Mouse (Mus musculus): ENCODE measurements around the gene Wsb2. TPM values are rescaled to one million over a fixed set of nuclear protein-coding genes. Genes with fewer than 3 reads are reported as not detected.

The Wsb2 gene
- total RNA-seq, 2 experiments from 2014 or later = 8.6 to 27.1 TPM

GRCm38 (mm10) chr5:117356365-117357128, 557 bp upstream of the Wsb2 start:
- no peak for ATAC-seq (replicated peaks; ENCODE audit: poor library complexity)

DNA sequence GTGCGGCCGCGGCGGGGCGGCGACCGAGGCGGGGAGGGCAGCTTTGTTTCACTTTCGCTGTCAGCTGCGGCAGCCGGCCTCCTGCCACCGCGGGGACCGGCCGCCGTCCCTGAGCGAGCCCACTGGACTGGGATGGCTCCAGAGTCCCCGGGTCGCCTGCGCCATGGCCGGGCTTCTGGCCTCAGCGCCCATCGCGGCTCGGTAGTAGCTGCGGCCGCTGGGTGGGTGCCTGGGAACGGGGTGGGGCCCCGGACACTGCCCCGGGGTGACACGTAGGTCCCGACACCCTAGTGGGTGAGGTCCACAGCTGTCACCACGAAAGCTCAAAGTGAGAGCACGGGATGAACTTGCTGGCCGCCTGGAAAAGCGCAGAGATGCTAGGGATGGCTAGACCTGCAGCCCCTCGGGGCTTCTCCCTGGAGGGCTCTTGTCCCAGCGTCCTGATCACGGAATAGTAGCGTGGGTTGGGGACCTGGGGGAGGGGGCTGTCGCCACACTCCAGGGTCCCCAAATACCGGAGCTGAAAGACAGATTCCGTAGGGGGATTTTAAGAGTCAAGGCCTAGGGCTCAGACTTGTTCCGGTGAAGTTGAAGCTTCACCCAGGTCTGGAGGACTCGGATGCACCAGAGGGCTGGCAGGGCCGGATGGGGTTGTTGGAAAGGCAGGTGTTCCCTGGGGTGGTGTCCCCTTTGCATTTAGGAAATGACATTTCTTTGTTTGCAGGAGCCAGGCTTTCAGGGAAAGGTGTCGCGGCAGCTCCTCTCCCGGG, 559 bp downstream of the Wsb2 start:
- peak; percentile 3; the same call in 1 of the 2 replicates for ATAC-seq (replicated peaks; ENCODE audit: poor library complexity)

- no peak for ATAC-seq (replicated peaks; ENCODE audit: poor library complexity)
Observed at GRCm38 (mm10) chr5:117358248-117358630, 1.1 kb downstream of the Wsb2 start.

DNA sequence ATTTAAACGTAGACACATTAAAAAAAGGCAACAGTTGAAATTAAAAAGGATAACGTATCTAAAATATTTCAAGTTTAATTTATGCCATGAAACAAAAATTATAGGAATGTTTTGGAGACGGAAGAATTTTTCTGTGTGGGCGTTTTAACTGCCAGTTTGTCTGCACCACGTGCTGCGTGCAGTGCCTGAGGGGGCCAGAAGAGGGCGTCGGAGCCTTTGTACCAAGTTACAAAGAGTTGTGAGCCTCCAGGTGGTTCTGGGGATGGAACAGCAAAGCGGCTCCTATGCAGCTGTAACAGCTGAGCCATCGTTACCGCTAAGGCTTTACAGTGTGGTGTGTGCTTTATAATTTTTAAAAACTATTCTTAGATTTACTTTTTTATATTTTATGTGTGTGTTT, 1.6 kb downstream of the Wsb2 start:
- peak; percentile 48 for ATAC-seq (replicated peaks; ENCODE audit: poor library complexity)

GRCm38 (mm10) chr5:117359497-117360227, 2.6 kb downstream of the Wsb2 start:
- ATAC-seq (replicated peaks; ENCODE audit: poor library complexity) = 0 out of 2 replicates have a peak, but pooled peaks have one; percentile 12

DNA sequence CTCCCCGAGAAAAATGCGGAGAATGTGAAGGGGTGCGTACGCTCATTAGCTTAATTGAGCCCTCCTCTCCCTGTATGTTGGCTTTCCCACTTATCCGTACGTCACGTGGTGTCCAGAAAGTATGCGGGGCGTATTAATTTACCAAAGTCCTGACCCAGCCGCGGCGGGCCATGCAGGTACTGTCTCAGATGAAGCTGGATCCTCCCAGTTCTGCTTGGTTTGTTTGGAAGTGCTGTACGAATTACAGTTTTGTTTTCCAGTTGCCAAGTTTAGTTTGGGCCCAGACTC, 3.1 kb downstream of the Wsb2 start:
- no peak for ATAC-seq (replicated peaks; ENCODE audit: poor library complexity)

DNA sequence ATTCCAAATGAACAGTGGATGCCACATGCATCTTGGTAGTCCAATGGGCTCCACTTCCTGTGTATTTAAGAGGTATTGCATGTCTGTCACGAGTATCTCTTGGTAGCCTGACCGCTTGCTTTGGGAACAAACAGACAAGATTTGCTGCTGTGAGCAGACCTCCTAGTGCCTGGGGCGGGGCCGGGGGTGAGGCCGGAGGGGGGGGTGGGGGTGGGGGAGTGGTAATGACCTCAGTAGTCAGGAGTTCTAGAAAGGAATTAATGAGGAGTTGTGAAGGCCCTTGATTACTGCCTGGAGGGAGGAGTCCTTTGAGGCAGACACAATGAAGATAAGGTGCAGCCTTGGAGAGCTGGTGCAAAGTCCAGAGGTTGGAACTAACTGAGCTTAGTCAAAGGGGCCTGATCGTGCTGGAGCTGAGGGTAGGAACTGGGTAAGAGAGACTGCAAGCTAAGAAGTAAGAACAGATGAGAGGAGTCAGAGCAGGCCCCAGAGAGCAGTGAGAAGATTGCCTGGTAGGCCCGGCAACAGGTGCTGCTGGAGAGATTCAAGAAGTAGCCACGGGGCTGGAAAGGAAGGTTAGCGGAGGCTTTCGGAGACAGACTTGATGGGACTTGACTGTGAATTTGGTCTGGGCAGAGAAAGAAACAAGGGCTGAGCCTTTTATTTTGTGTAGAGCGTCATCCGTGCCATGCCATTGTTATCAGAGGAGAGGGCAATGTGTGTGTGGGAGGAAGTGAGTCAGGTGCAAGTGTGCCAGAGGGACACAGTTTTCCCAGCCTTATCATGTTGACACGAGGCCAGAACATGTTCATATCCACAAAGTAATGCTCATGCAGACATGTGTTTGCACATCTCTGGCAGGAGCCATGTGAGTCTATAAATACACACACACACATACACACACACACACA, 3.8 kb downstream of the Wsb2 start:
- ATAC-seq (replicated peaks; ENCODE audit: poor library complexity) = peak; percentile 27

- no peak for ATAC-seq (replicated peaks; ENCODE audit: poor library complexity)
Observed at GRCm38 (mm10) chr5:117361590-117361989, 4.5 kb downstream of the Wsb2 start.

DNA sequence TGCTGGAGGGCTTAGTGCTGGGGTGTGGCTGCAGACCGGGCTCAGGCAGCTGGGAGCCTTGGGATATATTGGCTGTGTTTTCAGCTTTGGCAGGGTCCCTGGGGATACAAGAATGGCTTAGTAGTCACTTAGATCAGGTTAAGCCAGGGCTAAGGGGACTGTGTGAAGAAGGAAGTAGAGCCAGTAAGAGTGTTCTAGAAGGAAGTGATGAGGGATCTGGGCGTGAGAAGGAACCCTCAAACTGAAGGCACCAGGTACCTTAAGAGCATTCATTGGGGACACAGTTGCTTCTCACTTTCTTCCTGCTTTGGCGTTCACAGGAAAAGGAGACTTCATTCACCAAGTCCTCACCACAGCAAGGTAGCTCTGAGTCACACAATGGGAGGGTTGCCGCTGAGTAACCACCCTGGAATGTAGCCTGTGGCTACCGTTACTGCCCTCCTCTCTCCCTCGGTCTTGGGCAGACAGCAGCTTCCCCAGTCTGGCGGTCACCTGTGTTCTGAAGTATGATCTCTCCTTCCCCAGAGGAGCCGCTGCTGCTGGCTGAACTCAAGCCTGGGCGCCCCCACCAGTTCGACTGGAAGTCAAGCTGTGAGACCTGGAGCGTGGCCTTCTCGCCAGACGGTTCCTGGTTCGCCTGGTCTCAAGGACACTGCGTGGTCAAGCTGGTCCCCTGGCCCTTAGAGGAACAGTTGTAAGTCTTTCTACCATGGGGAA, 6.1 kb downstream of the Wsb2 start:
- peak; percentile 33; the same call in 1 of the 2 replicates for ATAC-seq (replicated peaks; ENCODE audit: poor library complexity)

DNA sequence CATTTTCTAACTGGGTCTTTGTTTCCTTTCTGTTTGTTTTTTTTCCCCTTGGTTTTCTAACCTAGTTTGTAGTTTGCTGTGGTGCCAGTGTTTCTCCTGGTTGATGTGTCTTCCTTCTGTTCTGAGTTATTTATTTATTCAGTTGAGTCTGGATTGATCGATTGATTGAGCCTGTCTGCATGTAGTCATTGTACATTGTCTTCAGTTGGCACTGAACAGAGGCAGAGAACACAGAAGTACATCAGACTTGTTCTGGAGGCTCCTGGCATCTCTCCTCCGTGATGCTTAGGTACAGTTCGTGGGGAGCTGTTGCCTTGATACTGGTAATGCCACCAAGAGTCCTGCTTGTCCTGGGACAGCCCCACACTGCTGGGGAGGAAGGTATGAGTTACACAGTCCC, 7.7 kb downstream of the Wsb2 start:
- ATAC-seq (replicated peaks; ENCODE audit: poor library complexity) = no peak

DNA sequence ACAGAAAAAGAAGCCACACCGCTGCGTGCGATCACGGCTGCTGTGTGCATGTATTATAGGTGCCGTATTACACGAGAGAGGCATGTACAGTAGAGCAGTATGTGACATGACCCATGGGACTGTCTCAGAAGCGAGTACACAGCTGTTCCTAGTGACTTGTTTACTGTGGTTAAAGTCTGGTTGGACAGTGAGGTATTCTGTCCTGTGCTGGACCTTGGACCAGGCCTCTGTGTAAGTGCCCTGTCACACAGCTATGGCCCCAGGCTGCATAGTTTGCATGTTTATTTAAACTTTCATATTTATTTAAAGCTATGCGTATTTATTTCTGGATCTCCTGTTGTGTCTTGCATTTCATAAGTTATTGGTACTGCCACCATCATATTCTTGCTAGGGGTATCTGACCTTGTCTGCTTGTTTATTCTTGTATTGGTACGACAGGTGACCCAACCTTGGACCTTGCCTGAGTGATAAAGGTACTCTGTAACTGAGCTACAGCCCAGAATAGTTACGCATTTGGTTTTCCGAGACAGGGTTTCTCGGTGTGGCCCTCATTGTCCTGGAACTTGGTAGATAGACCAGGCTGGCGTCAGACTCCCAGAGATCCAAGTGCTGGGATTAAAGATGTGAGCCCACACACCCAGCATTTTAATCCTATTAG, 8.9 kb downstream of the Wsb2 start:
- no peak for ATAC-seq (replicated peaks; ENCODE audit: poor library complexity)

- no peak for ATAC-seq (replicated peaks; ENCODE audit: poor library complexity)
Observed at GRCm38 (mm10) chr5:117367206-117367605, 10.1 kb downstream of the Wsb2 start.

DNA sequence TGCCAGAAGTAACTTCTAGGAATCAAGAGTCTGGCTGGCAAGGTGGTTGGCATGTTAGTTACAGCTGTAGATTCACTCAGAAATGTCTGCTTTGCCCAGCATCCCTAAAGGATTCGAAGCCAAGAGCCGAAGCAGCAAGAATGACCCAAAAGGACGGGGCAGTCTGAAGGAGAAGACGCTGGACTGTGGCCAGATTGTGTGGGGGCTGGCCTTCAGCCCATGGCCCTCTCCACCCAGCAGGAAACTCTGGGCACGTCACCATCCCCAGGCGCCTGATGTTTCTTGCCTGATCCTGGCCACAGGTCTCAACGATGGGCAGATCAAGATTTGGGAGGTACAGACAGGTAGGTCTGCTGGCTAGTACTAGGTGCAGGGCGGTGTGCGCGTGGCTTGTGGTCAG, 13.5 kb downstream of the Wsb2 start:
- ATAC-seq (replicated peaks; ENCODE audit: poor library complexity) = no peak

GRCm38 (mm10) chr5:117373418-117373817, 16.3 kb downstream of the Wsb2 start:
- ATAC-seq (replicated peaks; ENCODE audit: poor library complexity) = peak; percentile 53

DNA sequence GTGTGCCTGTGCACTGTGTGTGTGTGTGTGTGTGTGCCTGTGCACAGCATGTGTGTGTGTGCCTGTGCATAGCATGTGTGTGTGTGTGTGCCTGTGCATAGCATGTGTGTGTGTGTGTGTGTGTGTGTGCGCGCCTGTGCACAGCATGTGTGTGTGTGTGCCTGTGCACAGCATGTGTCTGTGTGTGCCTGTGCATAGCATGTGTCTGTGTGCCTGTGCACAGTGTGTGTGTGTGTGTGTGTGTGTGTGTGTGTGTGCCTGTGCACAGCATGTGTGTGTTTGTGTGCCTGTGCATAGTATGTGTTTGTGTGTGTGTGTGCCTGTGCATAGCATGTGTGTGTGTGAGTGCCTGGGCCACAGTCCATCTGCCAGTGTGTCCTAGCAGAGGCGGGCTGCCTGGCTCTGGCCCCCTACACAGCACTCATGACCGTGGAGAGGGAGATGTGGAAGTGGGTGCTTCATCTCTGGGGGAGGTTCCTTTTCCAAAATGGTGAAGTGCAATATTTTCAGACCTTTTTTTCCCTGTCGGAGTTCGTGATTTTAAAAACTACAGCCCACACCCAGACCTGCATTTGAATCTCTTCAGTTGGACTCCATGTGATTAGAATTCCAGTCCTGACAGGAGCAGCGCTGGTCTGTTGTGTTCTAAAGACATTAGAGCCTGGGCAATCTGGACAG, 17.4 kb downstream of the Wsb2 start:
- ATAC-seq (replicated peaks; ENCODE audit: poor library complexity) = no peak

DNA sequence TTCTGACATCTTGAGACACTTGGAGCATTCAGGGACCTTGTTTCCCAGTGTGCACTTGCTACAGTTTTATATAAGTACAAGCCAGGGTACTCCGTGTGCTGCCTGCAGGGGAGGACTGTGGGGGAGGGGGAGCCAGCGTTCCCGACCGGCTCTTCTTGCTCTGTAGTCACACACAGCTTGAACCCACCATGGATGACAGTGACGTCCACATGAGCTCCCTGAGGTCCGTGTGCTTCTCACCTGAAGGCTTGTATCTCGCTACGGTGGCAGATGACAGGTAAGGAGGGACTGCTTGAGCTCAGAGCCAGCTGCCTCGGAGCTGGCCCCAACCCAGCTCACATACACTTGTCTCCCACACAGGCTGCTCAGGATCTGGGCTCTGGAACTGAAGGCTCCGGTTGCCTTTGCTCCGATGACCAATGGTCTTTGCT, 19.2 kb downstream of the Wsb2 start:
- ATAC-seq (replicated peaks; ENCODE audit: poor library complexity) = no peak

DNA sequence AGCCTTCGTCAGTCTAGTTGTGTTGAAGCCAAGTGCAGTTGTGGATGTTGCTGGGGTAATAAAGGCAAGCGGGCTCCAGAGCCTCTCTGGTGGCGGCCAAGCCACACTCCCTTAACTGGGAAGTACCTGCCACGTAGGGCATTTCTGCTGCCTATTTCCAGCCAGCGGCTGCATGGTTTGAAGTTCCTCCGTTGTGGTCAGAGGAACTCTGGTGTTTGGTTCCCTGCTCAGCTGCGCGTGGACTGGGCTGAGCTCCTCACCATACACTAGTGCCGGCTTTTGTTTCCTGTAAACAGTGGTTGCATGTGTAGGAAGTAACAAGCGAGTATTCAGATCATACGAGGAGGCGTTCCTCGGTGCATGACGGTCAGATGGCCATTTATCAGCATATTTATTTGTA, 20.6 kb downstream of the Wsb2 start:
- ATAC-seq (replicated peaks; ENCODE audit: poor library complexity) = peak; percentile 38

DNA sequence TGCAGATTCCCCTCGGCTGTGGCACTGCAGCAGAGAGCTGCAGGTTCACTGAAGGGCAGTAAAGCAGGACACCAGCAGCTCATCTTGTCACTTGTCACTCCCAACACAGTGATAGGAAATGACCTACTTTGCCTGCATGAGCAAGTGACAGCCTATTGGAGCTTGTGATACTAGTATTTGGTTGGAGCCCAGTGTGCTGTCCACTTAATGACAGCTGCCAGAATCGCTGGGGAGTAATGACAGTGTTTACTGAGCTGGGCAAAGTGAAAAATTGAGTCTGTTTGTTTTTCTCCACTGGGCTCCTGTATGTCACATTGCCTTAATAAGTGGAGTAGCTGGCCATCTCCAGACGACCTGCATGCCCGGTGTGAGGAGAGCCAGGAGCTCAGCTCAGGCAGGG, 23.1 kb downstream of the Wsb2 start:
- ATAC-seq (replicated peaks; ENCODE audit: poor library complexity) = no peak

GRCm38 (mm10) chr5:117381785-117382184, 24.7 kb downstream of the Wsb2 start:
- ATAC-seq (replicated peaks; ENCODE audit: poor library complexity) = no peak
